Mouse (Mus musculus) activated CD4-positive, CD25-positive, alpha-beta regulatory T cell (primary cell): Measurements from ENCODE around the gene Avl9. TPM values are rescaled to one million over a fixed set of nuclear protein-coding genes. Genes with fewer than 3 reads are reported as not detected.

Source experiments
- polyA plus RNA-seq, 2 experiments: library from polyadenylated mRNA; unstranded; fragments of 100-300 nt; shearing (Covaris generic); gene quantifications; one replicate each; pipeline ENCODE4 v1.2.1; 2017

Avl9 gene
- 10 to 100 TPM; 25.2 to 29.7 TPM for polyA plus RNA-seq

DNA sequence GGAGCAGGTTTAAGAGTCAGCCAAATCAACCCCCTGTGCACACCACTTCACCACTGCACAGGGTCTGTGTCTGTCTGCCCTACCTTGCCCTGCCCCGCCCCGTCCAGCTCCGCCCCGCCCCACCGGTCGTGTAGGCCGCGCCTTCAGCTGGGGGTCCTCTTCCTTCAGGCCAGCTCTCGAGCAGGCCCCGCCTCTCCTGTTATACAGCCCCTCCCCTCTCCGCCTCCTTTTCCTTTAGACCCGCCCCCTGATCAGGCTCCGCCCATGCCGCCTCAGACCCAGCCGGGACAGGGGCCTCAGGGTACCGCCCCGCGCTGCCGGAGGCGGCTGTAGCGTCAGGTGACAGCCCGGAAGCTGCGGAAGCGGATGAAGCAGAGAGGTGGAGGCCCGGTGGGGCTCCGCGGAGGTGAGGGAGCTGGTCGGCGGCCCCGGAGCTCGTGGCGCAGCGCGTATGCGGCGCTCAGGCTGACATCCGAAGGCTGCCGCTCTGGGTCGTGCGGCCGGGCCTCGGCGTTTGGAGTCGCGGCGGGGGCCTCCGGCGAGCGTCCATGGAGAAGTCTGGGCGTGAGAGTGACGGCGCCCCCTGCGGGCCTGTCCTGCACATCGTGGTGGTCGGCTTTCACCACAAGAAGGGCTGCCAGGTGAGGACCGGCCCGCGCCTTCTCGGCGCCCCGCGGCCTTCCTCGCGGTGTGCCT, at the start of gene Avl9:
Gene Avl9 (plus strand): TSS at position 326 of the 696 bp plus-strand sequence.

DNA sequence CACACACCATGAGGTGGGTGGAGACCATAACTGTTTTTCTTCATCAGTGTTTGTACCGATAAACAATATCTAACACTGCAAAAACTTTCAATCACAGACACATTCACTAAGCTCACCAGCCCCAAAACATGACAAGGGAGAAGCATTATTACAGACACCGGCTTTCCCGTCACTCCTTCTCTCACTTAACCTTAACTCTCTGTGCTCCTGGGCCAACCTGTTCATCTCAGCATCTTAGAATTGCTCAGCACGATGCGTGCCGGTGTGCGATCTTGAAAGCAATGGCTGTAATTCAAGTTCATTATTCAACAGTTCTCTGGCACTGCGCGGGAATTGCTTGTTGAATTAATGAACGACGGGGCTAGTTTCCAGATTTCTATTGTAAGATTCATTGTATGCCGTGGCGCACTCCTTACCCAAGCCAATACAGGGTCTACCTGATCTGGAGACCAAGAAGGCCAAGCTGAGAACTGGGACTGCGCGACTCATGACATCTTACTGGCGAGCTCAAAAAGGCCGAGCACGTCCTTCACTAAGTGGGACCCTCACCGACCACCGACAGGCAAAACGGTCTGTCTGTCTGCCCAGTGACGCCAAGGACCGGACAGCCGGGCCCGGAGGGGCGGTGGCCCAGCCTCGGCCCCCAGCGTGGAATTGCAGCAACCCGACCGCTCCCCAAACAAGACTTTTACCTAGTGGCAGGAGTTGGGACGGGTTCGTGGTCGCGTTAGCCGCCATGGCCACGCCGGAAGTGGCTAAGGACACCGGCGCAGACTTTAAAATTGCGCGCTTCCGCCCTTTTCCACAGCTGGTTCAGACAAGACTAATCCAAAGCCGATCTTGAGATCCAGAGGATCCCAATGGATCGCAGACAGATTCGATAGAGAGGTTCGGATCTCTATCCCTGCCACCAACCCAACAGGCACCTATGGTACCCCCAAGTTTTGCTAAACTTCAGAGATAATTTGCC, 10.5 kb upstream of the Avl9 start, which contains the start of gene Lsm5:
Gene Lsm5 (minus strand): TSS at position 780 of the 970 bp plus-strand sequence.

DNA sequence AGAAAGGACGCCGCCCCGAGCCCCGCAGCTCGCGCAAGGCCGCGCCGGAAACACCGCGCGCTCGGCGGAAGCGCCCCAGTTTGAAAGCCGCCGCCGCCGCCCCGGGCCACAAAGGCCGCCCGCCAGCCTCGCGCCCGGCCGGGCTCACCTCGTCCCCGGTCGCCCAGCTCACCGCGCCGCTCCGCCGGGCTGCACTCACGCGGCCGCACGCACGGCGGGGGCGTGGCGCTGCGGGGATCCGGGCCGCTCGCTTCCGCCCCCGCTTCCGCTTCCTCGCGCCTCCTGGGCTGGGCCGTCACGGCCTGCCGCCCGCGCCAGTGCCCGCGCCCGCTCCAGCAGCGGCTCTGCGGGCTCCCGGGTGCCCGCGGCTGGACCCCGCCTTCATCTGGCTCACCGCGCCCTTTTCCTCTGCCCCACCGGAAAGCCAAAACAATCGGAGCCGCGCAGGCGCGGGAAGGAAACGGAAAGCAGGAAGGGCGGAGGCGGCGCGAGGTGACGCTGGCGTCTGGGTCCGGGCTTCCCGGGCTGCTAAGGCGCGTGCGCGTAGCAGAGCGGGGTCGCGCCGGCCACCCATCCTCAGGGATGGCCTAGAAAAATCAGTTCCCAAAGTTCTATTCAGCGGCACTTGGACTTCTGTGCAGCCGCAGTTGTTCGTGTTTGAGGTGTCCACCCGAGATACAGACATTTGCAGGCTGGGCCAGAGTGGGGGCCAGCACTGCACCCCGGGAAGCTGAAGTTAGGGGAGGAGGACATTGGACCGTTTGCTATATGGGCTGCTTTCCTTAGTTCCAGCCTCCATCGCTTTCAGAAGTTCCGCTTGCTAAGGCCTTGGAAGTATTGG, 82.8 kb downstream of the Avl9 start, which contains the start of gene Kbtbd2:
Gene Kbtbd2 (minus strand): TSS at position 503 of the 841 bp plus-strand sequence.

Other genes with a start within 250 kb of the Avl9 start
- under 1 TPM; 0.30 to 0.82 TPM for gene Pde1c, start 145.8 kb upstream of the Avl9 start, polyA plus RNA-seq
- 100 to 1,000 TPM; 136 to 148 TPM for gene Lsm5, start 10.2 kb upstream of the Avl9 start, polyA plus RNA-seq
- 10 to 100 TPM; 55.7 to 58.7 TPM for gene Kbtbd2, start 82.9 kb downstream of the Avl9 start, polyA plus RNA-seq
- not detected for gene Fkbp9, start 117.2 kb downstream of the Avl9 start, polyA plus RNA-seq
- gene Nt5c3, start 209.0 kb downstream of the Avl9 start, polyA plus RNA-seq = 10 to 100 TPM; 70.2 to 91.5 TPM
- gene Vmn1r4, start 209.1 kb downstream of the Avl9 start, polyA plus RNA-seq = under 1 TPM in 1 of 2 experiments, not detected in 1; 0.25 TPM